Mouse (Mus musculus) embryonic facial prominence, embryonic 11.5 days (tissue): ENCODE measurements around the gene Vmn1r170. TPM values are rescaled to one million over a fixed set of nuclear protein-coding genes. Genes with fewer than 3 reads are reported as not detected.
"Not testable (repeated sequence)": the region's sequence is repeated elsewhere in the genome, so short reads cannot be mapped to it uniquely, and the experiment has no call there.

Experiments used
- ATAC-seq: fragments of 200-750 bp; cut with Nextera tagmentation; replicated peaks from 2 replicates; pipeline ENCODE4 v1.8.0; 2017; ENCODE audit warnings: low read depth; ENCODE audit not compliant: insufficient number of reproducible peaks, low FRiP score, low TSS enrichment
- DNase-seq: peaks from one replicate; pipeline ENCODE4 v3.0.0-alpha.2; 2015; ENCODE audit warnings: low spot score
- H3K27ac ChIP-seq: fragments of 300-500 bp; sonication (generic); replicated peaks from 2 replicates; pipeline ENCODE4 v1.5.1; 2014; ENCODE audit warnings: mild to moderate bottlenecking, low read depth, low read length, control low read depth
- H3K27me3 ChIP-seq: fragments of 300-500 bp; sonication (generic); 2 replicates; pipeline ENCODE4 v1.6.1; 2014; ENCODE audit warnings: mild to moderate bottlenecking, low read length, moderate library complexity, mixed read lengths; ENCODE audit not compliant: control insufficient read depth, insufficient read depth
- H3K36me3 ChIP-seq: fragments of 300-500 bp; sonication (generic); replicated peaks from 2 replicates; pipeline ENCODE4 v1.6.1; 2014; ENCODE audit warnings: low read depth, mild to moderate bottlenecking, low read length, moderate library complexity, mixed read lengths; ENCODE audit not compliant: control insufficient read depth, insufficient read depth
- H3K4me1 ChIP-seq: fragments of 300-500 bp; sonication (generic); 2 replicates; pipeline ENCODE4 v1.6.1; 2014; ENCODE audit warnings: low read length, mixed read lengths; ENCODE audit not compliant: control insufficient read depth, insufficient read depth
- H3K4me2 ChIP-seq: fragments of 300-500 bp; sonication (generic); 2 replicates; pipeline ENCODE4 v1.6.1; 2014; ENCODE audit warnings: low read depth, mild to moderate bottlenecking, control low read depth, low read length, moderate library complexity
- H3K4me3 ChIP-seq: fragments of 300-500 bp; sonication (generic); 2 replicates; pipeline ENCODE4 v1.5.1; 2014; ENCODE audit warnings: low read depth, low read length, control low read depth
- H3K9ac ChIP-seq: fragments of 300-500 bp; sonication (generic); replicated peaks from 2 replicates; pipeline ENCODE4 v1.6.1; 2014; ENCODE audit warnings: mild to moderate bottlenecking, control low read depth, low read length
- H3K9me3 ChIP-seq: fragments of 300-500 bp; sonication (generic); replicated peaks from 2 replicates; pipeline ENCODE4 v1.6.1; 2016; ENCODE audit warnings: mild to moderate bottlenecking, low read length, inconsistent platforms, mixed read lengths; ENCODE audit not compliant: control insufficient read depth
- WGBS: fragments of 180-500 bp; shearing (Covaris S2); extraction: QIAGEN DNeasy Blood & Tissue Kit; methylation state at CpG from one replicate; pipeline ENCODE4 v1.1.7; 2014; 5-methylcytosine and 5-hydroxymethylcytosine counted together
- polyA plus RNA-seq: library from polyadenylated mRNA; unstranded; fragments of >200 nt; fragmentation: Nextera tagmentation; extraction: Ambion mirVana; gene quantifications from 2 replicates; pipeline ENCODE4 v1.2.1, GENCODE M21; 2014

The Vmn1r170 gene
- polyA plus RNA-seq: not detected in 2 replicates

- not testable (repeated sequence) for H3K36me3 ChIP-seq, H3K9me3 ChIP-seq, H3K4me3 ChIP-seq, H3K4me1 ChIP-seq, DNase-seq, H3K9ac ChIP-seq, H3K27me3 ChIP-seq, ATAC-seq, H3K27ac ChIP-seq, H3K4me2 ChIP-seq
- WGBS: 33% methylated on average over 1 of the region's 1 CpGs
Measured at GRCm38 (mm10) chr7:23605875-23606274, at the start of gene Vmn1r170. Vmn1r170 (plus strand) TSS chr7:23606175.

- 70% methylated on average over 1 of the region's 2 CpGs for WGBS
- H3K27ac ChIP-seq, H3K4me2 ChIP-seq, ATAC-seq, H3K27me3 ChIP-seq, DNase-seq, H3K9me3 ChIP-seq, H3K9ac ChIP-seq, H3K36me3 ChIP-seq, H3K4me3 ChIP-seq, H3K4me1 ChIP-seq: not testable (repeated sequence)
Measured at GRCm38 (mm10) chr7:23575226-23575625, 30.7 kb upstream of the Vmn1r170 start, which contains the start of gene Vmn1r169. Vmn1r169 (plus strand) TSS chr7:23575526.

GRCm38 (mm10) chr7:23630422-23630821, 24.4 kb downstream of the Vmn1r170 start, which contains the start of gene Vmn1r171:
Vmn1r171 (plus strand) TSS chr7:23630722.
- Histone ChIP-seq H3K27me3 (no peaks in the 10 kb centered on the region), H3K9ac (no peak within 1 kb of the TSS), H3K4me2 (no peak within 1 kb of the TSS), H3K27ac (no peak within 1 kb of the TSS), H3K4me3 (no peak within 1 kb of the TSS), H3K36me3 (no peaks in the 10 kb centered on the region), H3K4me1 (no peaks in the 10 kb centered on the region), H3K9me3 (no peaks in the 10 kb centered on the region)
- DNase-seq: no peak
- ATAC-seq: no peak

Other genes starting within 250 kb of the Vmn1r170 start
- not detected in 2 replicates for gene Nlrp5, start 220.3 kb upstream of the Vmn1r170 start, polyA plus RNA-seq
- gene Vmn1r167, start 99.0 kb upstream of the Vmn1r170 start, polyA plus RNA-seq: not detected in 2 replicates
- not detected in 2 replicates for gene Vmn1r168, start 66.4 kb upstream of the Vmn1r170 start, polyA plus RNA-seq
- gene Vmn1r169, start 30.6 kb upstream of the Vmn1r170 start, polyA plus RNA-seq: not detected in 2 replicates
- not detected in 2 replicates for gene Vmn1r171, start 24.5 kb downstream of the Vmn1r170 start, polyA plus RNA-seq
- not detected in 2 replicates for gene Vmn1r172, start 52.1 kb downstream of the Vmn1r170 start, polyA plus RNA-seq
- not detected in 2 replicates for gene Vmn1r173, start 94.5 kb downstream of the Vmn1r170 start, polyA plus RNA-seq
- gene Vmn1r174, start 146.1 kb downstream of the Vmn1r170 start, polyA plus RNA-seq: not detected in 2 replicates
- gene Vmn1r175, start 204.5 kb downstream of the Vmn1r170 start, polyA plus RNA-seq: not detected in 2 replicates
- not detected in 2 replicates for gene Vmn1r176, start 231.2 kb downstream of the Vmn1r170 start, polyA plus RNA-seq